Mouse (Mus musculus) cerebellum, adult 2 months (tissue): Measurements from ENCODE around the gene Glis3.

Experiments used
- CTCF ChIP-seq: fragments of 200-500 bp; IDR thresholded peaks from 2 replicates; pipeline ENCODE4 v1.5.1; 2011; ENCODE audit warnings: low read depth, mild to moderate bottlenecking, control low read depth, low read length, moderate library complexity, borderline replicate concordance; ENCODE audit not compliant: insufficient read depth
- POLR2A ChIP-seq: fragments of 200-500 bp; IDR thresholded peaks from 2 replicates; pipeline ENCODE4 v1.6.1; 2011; ENCODE audit warnings: low read length, control low read depth, borderline replicate concordance; ENCODE audit not compliant: insufficient read depth

- no peak for TF ChIP-seq CTCF
- TF ChIP-seq POLR2A: no peak
Observed at GRCm38 (mm10) chr19:28454331-28454730, 225.5 kb downstream of the Glis3 start.
